Mouse (Mus musculus) T-helper 17 cell (primary cell): ENCODE data around the gene Lrmda.

Experiments
- in situ Hi-C, 2 experiments: fragments of 300-600 bp; cut with MboI, MseI; formaldehyde crosslinking; loops; 1 replicate in 1 of 2; 2 replicates in 1 of 2; pipeline ENCODE4 v1.15.1; 2025; ENCODE audit warnings: high pct_unique_total_duplicates in 2 of 2

The Lrmda gene

GRCm38 (mm10) chr14:22090778-22091211 is 71.3 kb downstream of the Lrmda start:
- in situ Hi-C loops: no loop called here

GRCm38 (mm10) chr14:22091306-22091705 is 71.8 kb downstream of the Lrmda start:
- in situ Hi-C loops: no loop called here

DNA sequence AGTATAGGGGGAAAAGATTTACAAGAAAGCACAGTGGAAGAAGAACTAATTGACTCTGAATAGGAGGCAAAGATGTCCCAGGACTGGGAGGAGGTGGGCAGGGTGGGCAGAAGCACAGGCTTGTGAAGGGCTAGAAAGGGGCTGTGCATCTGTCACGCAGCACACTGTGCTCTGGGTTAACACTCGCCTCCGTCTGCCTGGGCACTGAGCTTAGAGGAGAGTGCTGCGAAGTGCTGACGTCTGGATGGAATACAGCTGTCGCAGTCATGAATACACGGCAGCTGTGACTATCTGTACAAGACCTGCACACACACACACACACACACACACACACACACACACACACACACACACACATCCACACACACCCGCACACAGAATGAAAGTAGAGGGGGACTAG is 73.6 kb downstream of the Lrmda start:
- in situ Hi-C loops: no loop called here

DNA sequence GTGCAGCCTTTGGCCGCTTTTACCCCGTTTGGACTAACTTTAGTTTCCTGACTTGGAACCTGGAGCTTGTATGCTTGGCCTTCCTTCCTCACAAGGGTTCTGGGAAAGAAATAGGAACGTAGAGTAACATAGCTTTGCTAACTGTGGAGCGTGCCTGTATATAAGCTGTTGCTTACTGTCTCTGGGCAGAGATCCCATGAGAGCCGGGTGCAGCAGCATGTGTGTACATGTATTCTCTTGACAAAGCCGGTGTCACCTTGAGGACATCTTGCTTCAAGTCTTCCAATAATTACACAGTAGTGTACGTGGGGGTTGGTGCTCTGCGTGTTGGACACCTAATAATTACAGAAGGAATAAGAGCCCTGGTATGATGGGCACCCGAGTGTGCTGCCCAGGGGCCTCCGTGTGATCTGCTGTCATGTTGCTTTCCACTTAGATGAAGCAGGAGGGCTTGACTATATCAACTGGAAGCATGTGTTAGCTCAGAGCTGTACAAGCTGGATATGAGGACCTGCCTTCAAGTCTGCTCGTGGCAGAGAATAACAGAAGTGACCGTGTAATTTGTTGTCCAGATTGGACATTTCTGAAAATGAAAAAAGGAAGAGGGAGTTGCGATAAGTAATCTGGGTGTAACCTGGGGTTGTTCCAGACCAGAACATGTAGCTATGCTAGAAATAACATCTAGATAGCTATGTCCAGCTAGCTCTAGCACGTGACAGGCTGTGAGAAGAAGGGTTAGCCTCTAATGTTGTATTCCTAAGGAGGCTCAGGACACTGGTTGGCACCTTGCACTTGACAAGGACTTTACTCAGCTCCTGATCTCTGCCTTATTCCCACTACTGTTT is 82.7 kb downstream of the Lrmda start:
- in situ Hi-C loops: no loop called here

DNA sequence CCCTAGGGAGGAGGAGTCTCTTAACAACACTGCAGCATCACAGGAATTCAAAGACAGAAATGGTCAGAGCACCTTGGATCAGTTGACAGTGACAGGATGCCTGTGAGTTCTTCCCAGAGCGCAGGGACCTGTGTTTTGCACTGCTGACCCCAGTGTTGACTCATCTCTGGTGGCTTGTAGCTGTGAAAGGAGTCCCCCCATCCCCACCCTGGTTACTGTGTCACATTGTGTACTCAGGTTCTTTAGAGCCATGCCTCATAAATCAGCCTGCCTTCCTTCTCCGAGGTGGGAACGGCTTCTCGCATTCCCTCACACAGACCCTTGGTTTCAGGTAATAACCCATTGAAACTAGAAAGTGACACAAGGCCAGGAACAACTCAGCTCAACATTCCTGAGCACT is 86.3 kb downstream of the Lrmda start:
- in situ Hi-C loops: no loop called here

DNA sequence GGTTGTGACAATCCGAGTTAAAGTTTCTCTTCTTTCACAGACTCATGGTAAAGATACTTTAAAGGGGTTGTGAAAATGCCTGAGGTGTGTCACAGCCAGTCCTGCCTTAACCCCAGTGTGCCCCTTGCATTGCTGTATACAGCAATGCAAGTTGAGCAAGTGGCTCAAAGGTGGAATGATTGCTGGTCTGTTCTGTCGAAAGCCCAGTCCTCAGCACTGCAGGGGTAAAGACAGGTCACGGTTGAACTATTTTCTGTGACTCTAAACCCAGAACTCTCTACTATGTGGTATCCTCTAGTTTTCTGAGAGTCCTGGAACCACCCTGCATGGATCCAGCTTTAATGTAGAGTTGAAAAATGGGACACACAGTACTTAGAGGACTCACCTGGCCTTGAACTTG is 87.3 kb downstream of the Lrmda start:
- in situ Hi-C loops: no loop called here

- in situ Hi-C loops: no loop called here
These were observed 89.9 kb downstream of the Lrmda start for GRCm38 (mm10) chr14:22109423-22109822.

GRCm38 (mm10) chr14:22113463-22114361 is 94.2 kb downstream of the Lrmda start:
- in situ Hi-C loops: no loop called here

DNA sequence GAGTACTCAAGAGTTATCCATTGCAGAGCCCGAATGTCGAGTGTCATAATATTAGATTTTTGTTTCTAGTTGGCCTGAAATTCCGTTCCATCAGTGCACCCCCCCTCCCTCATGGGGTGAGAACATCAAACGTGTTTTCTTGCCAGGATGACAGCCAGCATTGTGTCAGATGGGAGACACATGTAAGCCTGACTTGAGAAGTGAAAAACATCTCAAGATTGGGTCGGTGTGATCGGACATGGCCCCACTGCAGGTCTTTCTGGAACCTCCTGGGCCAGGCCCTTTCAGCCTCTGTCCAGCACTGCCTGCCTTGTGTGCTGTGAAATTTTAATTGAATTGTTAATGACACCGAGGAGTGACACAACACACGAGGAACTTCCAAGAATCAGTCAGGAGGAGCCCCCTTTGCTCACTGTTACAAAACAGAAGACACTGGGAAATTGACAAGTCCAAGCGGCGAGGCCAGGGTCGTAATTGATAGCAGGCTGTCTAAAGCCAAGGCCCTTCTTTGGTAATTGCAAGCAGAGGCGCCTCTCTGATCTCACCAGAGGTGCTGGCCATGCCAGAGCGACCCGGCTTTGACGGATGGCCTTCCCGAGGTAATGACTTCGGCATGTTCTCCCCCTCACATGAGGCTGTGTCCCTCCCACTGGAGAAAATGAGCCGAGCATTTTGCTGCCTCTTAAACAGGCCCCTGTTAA is 95.3 kb downstream of the Lrmda start:
- in situ Hi-C loops: no loop called here

- in situ Hi-C loops: no loop called here
These were observed 98.6 kb downstream of the Lrmda start for GRCm38 (mm10) chr14:22118096-22118495.

GRCm38 (mm10) chr14:22118512-22118911 is 99.0 kb downstream of the Lrmda start:
- in situ Hi-C loops: no loop called here

DNA sequence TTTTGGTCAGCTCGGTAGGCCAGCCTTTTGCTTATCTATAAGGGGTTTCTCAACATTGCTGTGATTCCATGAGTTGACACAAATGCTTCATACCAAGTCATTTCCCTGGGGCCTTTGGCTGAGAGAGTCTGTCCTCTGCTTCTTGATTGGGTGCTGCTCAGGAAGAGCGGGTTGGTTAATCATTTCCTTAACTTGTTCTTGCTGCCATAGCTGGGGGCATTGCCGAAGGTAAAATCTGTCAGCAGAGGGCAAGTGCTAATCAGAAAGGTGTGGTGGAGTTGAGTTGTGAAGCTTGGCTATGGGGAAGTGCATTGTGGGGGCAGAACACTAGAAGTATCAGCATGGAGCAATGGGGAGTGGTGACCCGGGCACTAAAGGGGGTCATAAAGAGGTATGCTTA is 106.8 kb downstream of the Lrmda start:
- in situ Hi-C loops: no loop called here

- in situ Hi-C loops: no loop called here
These were observed 107.3 kb downstream of the Lrmda start for GRCm38 (mm10) chr14:22126859-22127258.

DNA sequence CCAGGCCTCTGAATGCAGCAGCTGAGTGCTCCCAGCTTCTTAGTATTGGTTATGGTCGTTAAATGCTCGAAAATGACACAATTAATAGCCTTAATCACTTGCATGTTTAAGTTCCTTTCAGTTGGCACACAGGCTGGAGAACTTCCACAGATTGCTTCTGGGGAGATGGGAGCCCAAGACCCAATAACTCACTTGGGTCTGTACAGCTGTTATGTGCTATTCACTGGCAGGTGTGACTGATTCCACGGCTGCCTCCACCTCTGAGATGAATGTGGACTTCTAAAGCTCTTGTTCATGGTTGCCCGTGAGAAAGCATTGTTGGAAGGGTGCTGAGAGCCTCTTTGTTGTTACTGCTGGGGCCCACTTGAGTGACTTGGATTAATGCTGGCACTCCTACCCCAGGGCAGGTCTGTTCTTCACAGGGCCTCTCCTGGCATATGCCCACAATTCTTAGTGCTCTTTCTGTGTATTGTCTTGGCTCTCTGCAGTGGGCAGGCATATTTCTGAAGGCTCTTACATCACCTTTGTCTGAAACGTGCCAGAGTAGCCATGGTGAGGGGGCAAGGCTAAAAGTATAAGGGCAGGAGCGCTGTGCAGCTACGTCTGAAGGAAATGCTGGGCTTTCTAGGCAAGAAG is 111.6 kb downstream of the Lrmda start:
- in situ Hi-C loops: no loop called here

DNA sequence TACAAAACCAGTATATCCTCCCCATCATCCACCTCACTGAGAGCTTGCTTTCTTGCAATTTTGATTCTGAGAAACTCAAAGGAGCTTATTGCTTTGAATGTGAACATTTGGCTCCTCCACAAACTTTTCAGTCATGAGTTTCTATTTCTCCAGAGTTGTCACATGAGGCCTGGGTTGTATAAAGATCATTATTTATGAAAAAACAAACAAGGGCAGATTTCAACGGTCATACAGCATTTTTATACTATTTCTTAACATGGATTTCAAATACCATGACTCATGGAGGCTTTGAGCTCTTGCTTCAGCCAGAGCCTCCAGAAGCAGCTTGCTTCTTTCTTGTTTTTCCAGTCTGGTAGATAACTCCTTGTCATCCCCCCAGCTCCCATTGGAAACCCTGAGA is 119.8 kb downstream of the Lrmda start:
- in situ Hi-C loops: no loop called here

GRCm38 (mm10) chr14:22144014-22144413 is 124.5 kb downstream of the Lrmda start:
- in situ Hi-C loops: no loop called here

- in situ Hi-C loops: no loop called here
These were observed 126.4 kb downstream of the Lrmda start for GRCm38 (mm10) chr14:22145863-22146262.

GRCm38 (mm10) chr14:22146508-22147044 is 127.1 kb downstream of the Lrmda start:
- in situ Hi-C loops: no loop called here

DNA sequence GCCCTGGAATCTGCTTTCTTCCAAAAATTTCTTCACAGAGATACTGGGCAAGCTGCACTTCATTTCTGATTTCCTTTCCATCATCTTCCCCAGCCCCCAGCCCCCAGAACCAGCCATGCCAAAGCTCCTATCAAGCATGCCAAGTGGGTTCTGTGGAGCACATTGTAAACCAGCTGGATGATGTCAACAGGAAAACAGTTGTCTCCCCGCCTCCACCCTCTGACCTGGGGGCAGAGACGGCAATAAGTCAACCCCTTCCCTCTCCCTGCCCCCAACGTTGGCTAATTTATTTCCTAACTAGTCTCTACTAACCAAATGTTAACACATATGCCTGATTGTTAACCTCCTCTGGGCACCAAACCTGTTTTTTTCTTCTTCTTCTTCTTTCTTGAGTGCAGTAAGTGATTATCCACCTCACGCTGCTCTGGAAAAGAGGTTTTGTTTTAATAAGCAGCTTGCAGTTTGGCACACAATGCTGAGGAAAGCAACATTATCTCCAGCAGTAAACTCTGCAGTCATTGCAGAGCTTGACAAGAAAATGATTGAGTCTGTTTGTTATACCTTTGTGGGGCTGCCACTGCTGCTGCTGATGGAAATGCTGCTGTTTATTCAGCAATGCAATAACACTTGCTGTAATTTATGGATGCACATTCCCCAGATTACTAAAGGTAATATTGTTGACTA is 128.0 kb downstream of the Lrmda start:
- in situ Hi-C loops: no loop called here

DNA sequence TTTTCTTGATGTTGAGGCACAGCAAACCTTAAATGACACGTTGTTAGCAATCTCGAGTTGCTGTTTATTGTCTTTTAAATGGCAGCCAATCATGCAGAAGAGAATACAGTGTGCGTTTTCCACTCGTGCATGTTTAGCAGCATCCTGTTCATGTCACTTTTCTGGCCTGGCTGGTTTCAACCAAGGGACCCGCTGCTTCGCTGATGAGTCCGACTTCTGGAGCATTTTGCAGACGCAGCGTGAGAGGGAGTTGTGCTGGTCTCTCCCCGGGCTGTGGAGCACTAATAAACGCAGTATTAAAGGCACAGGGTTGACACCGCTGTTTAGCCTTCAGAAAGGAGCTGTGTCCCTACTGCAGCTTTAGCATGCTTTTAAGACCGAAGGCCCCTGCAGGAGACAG is 133.2 kb downstream of the Lrmda start:
- in situ Hi-C loops: no loop called here

DNA sequence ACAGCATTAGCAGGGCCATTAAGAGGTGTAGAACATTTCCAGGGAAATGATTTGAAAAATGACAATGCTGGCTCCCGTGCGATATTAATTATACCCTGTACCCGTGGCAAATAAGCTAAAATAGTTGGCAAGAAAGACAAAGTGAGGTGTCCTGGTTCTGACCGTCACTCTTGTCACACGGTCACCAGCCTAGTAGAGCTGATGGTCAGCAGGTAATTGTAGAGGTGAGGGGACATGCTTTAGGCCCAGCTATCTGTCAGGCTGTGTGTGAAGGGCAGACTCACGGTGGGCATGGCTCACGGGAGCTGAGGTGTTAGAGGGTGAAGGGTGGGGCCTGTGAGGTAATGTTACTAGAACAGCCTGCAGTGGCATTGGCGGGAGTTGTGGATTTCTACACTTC is 134.6 kb downstream of the Lrmda start:
- in situ Hi-C loops: no loop called here
